Mouse (Mus musculus) bone marrow macrophage, adult 2 months (primary cell): ENCODE data around the gene Hs2st1. TPM values are rescaled to one million over a fixed set of nuclear protein-coding genes. Genes with fewer than 3 reads are reported as not detected.

Experiments used
- H3K27ac ChIP-seq: 2 replicates; pipeline ENCODE4 v1.5.1; 2012; ENCODE audit warnings: low read depth, low read length; ENCODE audit not compliant: insufficient read depth
- H3K4me1 ChIP-seq: 2 replicates; pipeline ENCODE4 v1.6.1; 2012; ENCODE audit warnings: low read length; ENCODE audit not compliant: control insufficient read depth, insufficient read depth
- H3K4me3 ChIP-seq: 2 replicates; pipeline ENCODE4 v1.5.1; 2012; ENCODE audit warnings: mild to moderate bottlenecking, low read length, moderate library complexity; ENCODE audit not compliant: insufficient read depth
- CTCF ChIP-seq: IDR thresholded peaks from 2 replicates; pipeline ENCODE4 v1.5.1; 2012; ENCODE audit warnings: low read depth, mild to moderate bottlenecking, low read length, moderate library complexity
- POLR2A ChIP-seq: IDR thresholded peaks from 2 replicates; pipeline ENCODE4 v1.6.1; 2012; ENCODE audit warnings: mild to moderate bottlenecking, low read depth, low read length, borderline replicate concordance
- polyA plus RNA-seq: library from polyadenylated mRNA; stranded (reverse); fragments of >200 nt; gene quantifications from 2 replicates; pipeline ENCODE4 v1.2.4, GENCODE M21; 2012; ENCODE audit not compliant: missing spikeins, insufficient read depth, insufficient read length

Hs2st1 gene
- polyA plus RNA-seq, 1 experiment, result 31.0 TPM

GRCm38 (mm10) chr3:144478427-144478794 lies 91.6 kb downstream of the Hs2st1 start:
- Histone ChIP-seq H3K4me1 (peaks cover 6% of the 10 kb centered on the region; the same call in 1 of the 2 replicates), H3K4me3 (no peak overlapping the region), H3K27ac (no peak overlapping the region)
- TF ChIP-seq POLR2A, result no peak
- TF ChIP-seq CTCF, result no peak

DNA sequence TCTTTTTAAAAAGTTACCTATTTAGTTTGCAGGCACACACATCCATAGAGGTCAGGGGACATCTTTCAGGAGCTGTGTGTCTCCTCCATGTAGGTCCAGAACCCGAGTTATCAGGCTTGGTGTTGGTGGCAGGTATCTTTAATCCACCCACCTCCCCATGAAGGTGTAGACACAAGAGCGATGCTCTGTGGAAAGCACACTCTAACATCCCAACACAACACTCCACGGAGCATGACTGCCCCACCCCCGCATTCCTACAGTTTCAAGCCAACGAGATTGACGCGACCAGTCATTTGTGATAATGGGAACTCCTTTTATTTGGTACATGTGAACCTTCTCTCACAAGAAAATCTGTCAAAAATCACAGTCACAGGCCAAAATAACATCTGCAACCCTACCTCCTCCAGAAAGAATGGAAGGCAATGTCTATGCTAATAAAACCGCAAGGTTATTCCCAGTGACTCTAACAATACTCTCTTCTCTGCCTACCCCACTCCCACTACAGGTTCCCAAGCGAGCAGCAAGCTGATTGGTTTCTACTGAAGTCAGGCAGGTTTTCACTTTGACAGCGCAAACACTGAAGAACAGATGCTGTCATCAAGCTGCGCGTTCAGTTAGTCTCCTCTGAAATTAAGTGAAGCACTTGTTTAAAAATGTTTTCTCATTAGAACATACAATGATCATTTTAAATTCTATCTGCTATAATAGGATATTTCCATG lies 92.1 kb downstream of the Hs2st1 start:
- no peak overlapping the region for H3K4me3 ChIP-seq
- TF ChIP-seq CTCF, result no peak
- no peak for TF ChIP-seq POLR2A
- peaks cover 6% of the 10 kb centered on the region; the same call in 1 of the 2 replicates for H3K4me1 ChIP-seq
- no peak overlapping the region for H3K27ac ChIP-seq

- H3K4me3 ChIP-seq, result no peak overlapping the region
- no peak overlapping the region for H3K27ac ChIP-seq
- TF ChIP-seq CTCF (no peak), POLR2A (no peak)
- peaks cover 6% of the 10 kb centered on the region; the same call in 1 of the 2 replicates for H3K4me1 ChIP-seq
Measured at GRCm38 (mm10) chr3:144475891-144476290, 94.1 kb downstream of the Hs2st1 start.

DNA sequence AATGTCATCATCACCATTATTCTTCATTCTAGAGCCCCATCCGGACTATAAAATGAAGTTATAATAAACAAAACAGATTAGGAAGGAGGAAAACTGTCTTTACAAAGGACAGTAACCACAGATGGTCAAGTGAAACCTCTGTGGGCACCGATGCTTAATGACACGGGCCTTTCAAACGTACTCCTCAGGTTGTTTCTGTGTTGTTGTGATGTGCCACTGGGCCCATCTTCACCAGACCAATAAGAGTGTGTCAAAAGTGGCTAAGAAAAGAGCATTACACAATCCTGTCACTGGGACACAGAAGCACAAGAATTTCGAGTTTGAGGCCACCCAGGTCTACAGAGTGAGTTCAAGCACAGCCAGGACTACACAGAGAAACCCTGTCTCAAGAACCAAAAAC lies 95.3 kb downstream of the Hs2st1 start:
- Histone ChIP-seq H3K27ac (no peak overlapping the region), H3K4me3 (no peak overlapping the region), H3K4me1 (peaks cover 12% of the 10 kb centered on the region)
- TF ChIP-seq POLR2A (no peak), CTCF (no peak)

GRCm38 (mm10) chr3:144471954-144472353 lies 98.0 kb downstream of the Hs2st1 start:
- Histone ChIP-seq H3K27ac (no peak overlapping the region), H3K4me1 (peaks cover 5% of the 10 kb centered on the region), H3K4me3 (no peak overlapping the region)
- no peak for TF ChIP-seq CTCF
- TF ChIP-seq POLR2A, result no peak

DNA sequence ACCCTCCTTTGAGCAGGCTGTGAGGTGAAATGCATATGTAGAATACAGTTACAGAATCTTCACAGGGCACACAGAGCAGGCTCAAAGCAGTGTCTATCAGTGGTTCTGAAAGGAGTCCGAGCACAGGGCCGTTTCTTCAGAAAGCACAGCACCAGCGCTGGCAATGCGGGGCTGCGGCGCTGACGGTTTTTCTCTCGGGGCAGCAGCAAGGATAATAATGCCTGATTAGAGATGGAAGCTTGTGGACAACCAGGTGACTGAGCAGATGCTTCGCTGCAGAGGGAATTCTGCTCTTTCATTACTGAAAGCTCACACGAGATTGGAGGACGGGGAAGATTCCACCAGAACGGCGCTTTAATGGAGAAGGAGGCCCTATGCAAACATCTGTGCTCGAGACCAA lies 99.1 kb downstream of the Hs2st1 start:
- Histone ChIP-seq H3K4me1 (peaks cover 13% of the 10 kb centered on the region), H3K27ac (no peak overlapping the region), H3K4me3 (no peak overlapping the region)
- TF ChIP-seq POLR2A (no peak), CTCF (no peak)

- TF ChIP-seq POLR2A (no peak), CTCF (no peak)
- H3K27ac ChIP-seq, result no peak overlapping the region
- H3K4me1 ChIP-seq, result peaks cover 17% of the 10 kb centered on the region
- H3K4me3 ChIP-seq, result no peak overlapping the region
Measured at GRCm38 (mm10) chr3:144467521-144467920, 102.5 kb downstream of the Hs2st1 start.

DNA sequence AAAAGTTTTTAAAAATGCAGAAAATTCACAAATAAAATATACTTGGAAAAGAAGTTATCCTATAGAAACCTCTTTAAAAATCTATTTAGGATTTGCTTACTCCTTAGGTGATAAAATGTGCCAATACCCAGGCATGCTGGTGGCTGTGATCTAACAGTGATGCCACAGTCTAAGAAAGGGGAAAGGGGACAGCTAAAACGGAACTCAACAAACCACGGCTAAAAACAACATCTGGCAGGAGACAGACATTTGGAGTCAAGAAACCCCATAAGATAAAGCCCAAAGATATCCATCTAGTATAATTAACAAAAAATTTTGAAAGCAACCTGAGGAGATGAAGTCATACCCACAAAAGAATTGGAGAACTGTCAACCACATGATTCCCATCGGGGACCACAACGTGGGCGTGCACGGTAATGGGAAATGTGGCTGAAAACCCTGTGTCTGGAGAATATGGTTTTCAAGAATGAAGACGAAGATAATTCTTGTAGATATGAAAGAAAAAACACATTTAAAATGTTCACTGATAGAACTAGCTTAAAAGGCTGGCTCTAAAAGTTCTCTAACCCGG lies 103.8 kb downstream of the Hs2st1 start:
- Histone ChIP-seq H3K4me1 (peaks cover 17% of the 10 kb centered on the region), H3K4me3 (no peak overlapping the region), H3K27ac (no peak overlapping the region)
- TF ChIP-seq CTCF, result no peak
- TF ChIP-seq POLR2A, result no peak

GRCm38 (mm10) chr3:144462679-144463078 lies 107.3 kb downstream of the Hs2st1 start:
- no peak for TF ChIP-seq CTCF
- no peak for TF ChIP-seq POLR2A
- H3K4me1 ChIP-seq, result peaks cover 11% of the 10 kb centered on the region
- no peak overlapping the region for H3K4me3 ChIP-seq
- no peak overlapping the region for H3K27ac ChIP-seq

- H3K4me1 ChIP-seq, result no peaks in the 10 kb centered on the region
- no peak overlapping the region for H3K27ac ChIP-seq
- H3K4me3 ChIP-seq, result no peak overlapping the region
- no peak for TF ChIP-seq CTCF
- no peak for TF ChIP-seq POLR2A
Measured at GRCm38 (mm10) chr3:144460183-144460788, 109.7 kb downstream of the Hs2st1 start.
